Mouse (Mus musculus) lung, postnatal 0 days (tissue): ENCODE data around the gene Grhl3. TPM values are rescaled to one million over a fixed set of nuclear protein-coding genes. Genes with fewer than 3 reads are reported as not detected.

Source experiments
- ATAC-seq: fragments of 200-750 bp; cut with Nextera tagmentation; 2 replicates; pipeline ENCODE4 v1.8.0; 2017; ENCODE audit warnings: moderate library complexity
- DNase-seq: peaks from one replicate; pipeline ENCODE4 v3.0.0-alpha.2; 2016; ENCODE audit warnings: low spot score
- H3K27ac ChIP-seq: fragments of 300-500 bp; sonication (generic); 2 replicates; pipeline ENCODE4 v1.5.1; 2014; ENCODE audit warnings: antibody characterized with exemption, mild to moderate bottlenecking, low read length, mixed read lengths
- H3K27me3 ChIP-seq: fragments of 300-500 bp; sonication (generic); replicated peaks from 2 replicates; pipeline ENCODE4 v1.6.1; 2014; ENCODE audit warnings: low read length, mixed read lengths; ENCODE audit not compliant: insufficient read depth
- H3K36me3 ChIP-seq: fragments of 300-500 bp; sonication (generic); 2 replicates; pipeline ENCODE4 v1.6.1; 2014; ENCODE audit warnings: low read length, mixed read lengths; ENCODE audit not compliant: insufficient read depth
- H3K4me1 ChIP-seq: fragments of 300-500 bp; sonication (generic); 2 replicates; pipeline ENCODE4 v1.6.1; 2014; ENCODE audit warnings: antibody characterized with exemption, low read depth, low read length, mixed read lengths; ENCODE audit not compliant: insufficient read depth
- H3K4me2 ChIP-seq: fragments of 300-500 bp; sonication (generic); replicated peaks from 2 replicates; pipeline ENCODE4 v1.6.1; 2014; ENCODE audit warnings: low read depth, mild to moderate bottlenecking, low read length, moderate library complexity, mixed read lengths
- H3K4me3 ChIP-seq: fragments of 300-500 bp; sonication (generic); 2 replicates; pipeline ENCODE4 v1.5.1; 2014; ENCODE audit warnings: low read depth, low read length
- H3K9ac ChIP-seq: fragments of 300-500 bp; sonication (generic); replicated peaks from 2 replicates; pipeline ENCODE4 v1.6.1; 2014; ENCODE audit warnings: low read depth, mild to moderate bottlenecking
- H3K9me3 ChIP-seq: fragments of 300-500 bp; sonication (generic); 2 replicates; pipeline ENCODE4 v1.6.1; 2016; ENCODE audit warnings: low read length, mixed read lengths
- CTCF ChIP-seq: IDR thresholded peaks from 2 replicates; pipeline ENCODE4 v1.5.1; 2016; ENCODE audit warnings: antibody characterized with exemption, mild to moderate bottlenecking
- EP300 ChIP-seq: IDR thresholded peaks from 2 replicates; pipeline ENCODE4 v1.6.1; 2016; ENCODE audit warnings: antibody characterized with exemption, mild to moderate bottlenecking, control low read depth
- WGBS: fragments of 180-500 bp; shearing (Covaris S2); extraction: QIAGEN DNeasy Blood & Tissue Kit; methylation state at CpG from one replicate; pipeline ENCODE4 v1.1.7; 2014; 5-methylcytosine and 5-hydroxymethylcytosine counted together
- polyA plus RNA-seq: library from polyadenylated mRNA; unstranded; fragments of >200 nt; fragmentation: Nextera tagmentation; extraction: Ambion mirVana; gene quantifications from 2 replicates; pipeline ENCODE4 v1.2.1, GENCODE M21; 2015

The Grhl3 gene
- polyA plus RNA-seq, 1 experiment from 2014 or later, result 1.5 TPM

- DNase-seq, result no peak
- no peak overlapping the region for H3K4me3 ChIP-seq
- no peaks in the 10 kb centered on the region for H3K36me3 ChIP-seq
- no peak overlapping the region for H3K27ac ChIP-seq
- TF ChIP-seq EP300 (no peak), CTCF (no peak)
- H3K4me2 ChIP-seq, result no peak overlapping the region
- no peaks in the 10 kb centered on the region for H3K4me1 ChIP-seq
- ATAC-seq, result no peak
- 51% methylated on average over 14 of the region's 14 CpGs for WGBS
- no peaks in the 10 kb centered on the region for H3K27me3 ChIP-seq
- no peak overlapping the region for H3K9ac ChIP-seq
- no peaks in the 10 kb centered on the region for H3K9me3 ChIP-seq
Measured at GRCm38 (mm10) chr4:135514925-135515324, 58.5 kb downstream of the Grhl3 start.

GRCm38 (mm10) chr4:135513865-135514264, 59.6 kb downstream of the Grhl3 start:
- H3K4me2 ChIP-seq, result no peak overlapping the region
- no peak overlapping the region for H3K27ac ChIP-seq
- no peaks in the 10 kb centered on the region for H3K9me3 ChIP-seq
- DNase-seq, result no peak
- H3K9ac ChIP-seq, result no peak overlapping the region
- H3K36me3 ChIP-seq, result no peaks in the 10 kb centered on the region
- TF ChIP-seq EP300, result no peak
- no peak for TF ChIP-seq CTCF
- 79% methylated on average over 7 of the region's 7 CpGs for whole genome bisulfite sequencing
- no peak for ATAC-seq
- H3K27me3 ChIP-seq, result no peaks in the 10 kb centered on the region
- H3K4me3 ChIP-seq, result no peak overlapping the region
- H3K4me1 ChIP-seq, result no peaks in the 10 kb centered on the region

GRCm38 (mm10) chr4:135509515-135509914, 63.9 kb downstream of the Grhl3 start:
- TF ChIP-seq EP300 (no peak), CTCF (no peak)
- ATAC-seq (no peak), DNase-seq (no peak)
- Histone ChIP-seq H3K4me3 (no peak overlapping the region), H3K27me3 (no peaks in the 10 kb centered on the region), H3K9me3 (no peaks in the 10 kb centered on the region), H3K4me2 (no peak overlapping the region), H3K4me1 (no peaks in the 10 kb centered on the region), H3K9ac (no peak overlapping the region), H3K36me3 (no peaks in the 10 kb centered on the region), H3K27ac (no peak overlapping the region)
- whole genome bisulfite sequencing, result 60% methylated on average over 12 of the region's 12 CpGs

- Histone ChIP-seq H3K4me2 (no peak overlapping the region), H3K36me3 (no peaks in the 10 kb centered on the region), H3K27ac (no peak overlapping the region), H3K9me3 (no peaks in the 10 kb centered on the region), H3K27me3 (no peaks in the 10 kb centered on the region), H3K9ac (no peak overlapping the region), H3K4me3 (no peak overlapping the region), H3K4me1 (no peaks in the 10 kb centered on the region)
- WGBS, result 14% methylated on average over 13 of the region's 13 CpGs
- ATAC-seq (peak; percentile 30), DNase-seq (peak; percentile 83)
- TF ChIP-seq EP300, result no peak
- peak; percentile 92 for TF ChIP-seq CTCF
Measured at GRCm38 (mm10) chr4:135508419-135509039, 64.9 kb downstream of the Grhl3 start.

- Histone ChIP-seq H3K4me2 (peak overlapping the region; percentile 38), H3K9me3 (no peaks in the 10 kb centered on the region), H3K36me3 (no peaks in the 10 kb centered on the region), H3K4me1 (no peaks in the 10 kb centered on the region), H3K27me3 (no peaks in the 10 kb centered on the region), H3K4me3 (no peak overlapping the region), H3K27ac (no peak overlapping the region), H3K9ac (0 out of 2 replicates have a peak overlapping the region, but pooled peaks have one; percentile 12)
- DNase-seq (peak; percentile 50), ATAC-seq (peak; percentile 37; the same call in 1 of the 2 replicates)
- 7% methylated on average over 22 of the region's 22 CpGs for WGBS
- TF ChIP-seq CTCF (peak; percentile 72), EP300 (no peak)
Measured at GRCm38 (mm10) chr4:135507547-135508350, 65.7 kb downstream of the Grhl3 start.

GRCm38 (mm10) chr4:135505794-135506193, 67.6 kb downstream of the Grhl3 start:
- 61% methylated on average over 11 of the region's 11 CpGs for WGBS
- Histone ChIP-seq H3K4me1 (no peaks in the 10 kb centered on the region), H3K27ac (no peak overlapping the region), H3K9me3 (no peaks in the 10 kb centered on the region), H3K4me2 (no peak overlapping the region), H3K4me3 (no peak overlapping the region), H3K36me3 (no peaks in the 10 kb centered on the region), H3K27me3 (no peaks in the 10 kb centered on the region), H3K9ac (no peak overlapping the region)
- no peak for TF ChIP-seq CTCF
- TF ChIP-seq EP300, result no peak
- DNase-seq (no peak), ATAC-seq (no peak)
